Mouse (Mus musculus) G1E (cell line): ENCODE measurements at regions not wholly inside any gene's neighbourhood (a gene's known extent, or its start where the extent isn't known, plus 50 kb on each side); places are given as distances from the start of the nearest gene placed in this dataset.

Experiments
- CTCF ChIP-seq: IDR thresholded peaks from 2 replicates; pipeline ENCODE4 v1.5.1; 2012; ENCODE audit warnings: low read depth, low read length, inconsistent platforms, mixed read lengths
- POLR2AphosphoS5 ChIP-seq: IDR thresholded peaks from 2 replicates; pipeline ENCODE4 v1.6.1; 2012; ENCODE audit warnings: low read depth, low read length, inconsistent platforms; ENCODE audit not compliant: insufficient replicate concordance

DNA sequence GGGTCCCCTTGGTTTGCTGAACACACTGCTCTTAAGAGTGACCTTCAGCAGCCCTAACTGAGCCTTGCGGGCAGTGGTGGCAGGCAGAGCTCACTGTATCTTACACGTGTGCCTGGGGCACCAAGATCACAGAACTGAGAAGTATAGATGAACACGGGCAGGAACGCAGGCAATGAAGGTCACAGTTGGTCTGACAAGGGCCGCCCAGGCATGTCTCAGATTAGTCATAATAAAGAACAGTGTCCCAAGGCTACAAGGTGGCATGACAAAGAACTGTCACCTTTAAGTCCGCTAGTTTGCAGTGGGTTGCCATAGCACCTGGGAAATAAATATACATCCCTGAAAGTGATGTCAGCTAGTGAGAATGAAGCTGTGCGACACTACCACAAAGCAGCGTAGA, 215.9 kb upstream of the A230072I06Rik start:
- TF ChIP-seq CTCF (no peak), POLR2AphosphoS5 (no peak)
